Mouse (Mus musculus): ENCODE measurements around the gene Metap1d.

DNA sequence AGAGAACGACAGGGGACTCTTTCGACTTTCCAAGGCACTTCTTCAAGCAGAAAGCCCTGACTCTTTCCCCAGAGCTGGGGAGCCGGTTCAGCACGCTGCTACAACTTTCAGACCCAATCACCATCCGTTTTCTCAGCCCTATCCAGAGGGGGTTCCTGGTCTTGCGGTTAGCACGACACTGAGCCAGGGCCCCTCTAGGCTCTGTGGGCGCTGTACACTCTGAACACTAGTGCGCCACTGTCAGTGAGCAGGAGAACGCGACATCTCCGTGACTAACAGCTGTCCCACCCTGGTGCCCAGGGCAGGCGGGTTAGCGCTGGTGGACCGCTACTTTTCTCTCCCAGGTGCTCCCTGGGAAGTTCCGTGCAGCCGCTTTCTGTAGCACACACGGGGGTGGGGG, 98.6 kb downstream of the Metap1d start:
- no peak for TF ChIP-seq TAL1 (IDR thresholded peaks at IDR 0.05; ENCODE audit: low read length)
- no peak for TF ChIP-seq GATA1 (IDR thresholded peaks at IDR 0.05; ENCODE audit: low read length)
